Mouse (Mus musculus): Measurements from ENCODE around the gene Gm5751. TPM values are rescaled to one million over a fixed set of nuclear protein-coding genes. Genes with fewer than 3 reads are reported as not detected.
A peak's percentile ranks its signal among the peaks of the same experiment; 100 is the strongest.
"Not testable (repeated sequence)": the region's sequence is repeated elsewhere in the genome, so short reads cannot be mapped to it uniquely, and the experiment has no call there.

Gene Gm5751
- not detected in 2 replicates for polyA plus RNA-seq (2012; ENCODE audit: insufficient read depth, low replicate concordance)

GRCm38 (mm10) chrX:8873953-8874352 is at the start of gene Gm5751:
Gene Gm5751, plus strand, starts transcription at chrX:8874253.
- H3K27me3 ChIP-seq (replicated peaks); H3K4me1 ChIP-seq: not testable (repeated sequence)

GRCm38 (mm10) chrX:8832043-8832442 is 42.0 kb upstream of the Gm5751 start:
- Histone ChIP-seq H3K36me3 (replicated peaks; ENCODE audit: low read length) (no peaks in the 10 kb centered on the region), H3K4me3 (replicated peaks) (no peak overlapping the region), H3K4me1 (no peaks in the 10 kb centered on the region), H3K9me3 (no peaks in the 10 kb centered on the region), H3K27me3 (replicated peaks) (no peaks in the 10 kb centered on the region)
- TF ChIP-seq GATA1 (IDR thresholded peaks at IDR 0.05; ENCODE audit: borderline replicate concordance, low read length) (no peak), FLI1 (IDR thresholded peaks at IDR 0.05; ENCODE audit: low read length) (no peak)

More at GRCm38 (mm10) chrX:8873953-8874352, at the start of gene Gm5751:
- not testable (repeated sequence) for H3K36me3 ChIP-seq (replicated peaks; ENCODE audit: low read length); H3K4me3 ChIP-seq (replicated peaks); H3K9me3 ChIP-seq

GRCm38 (mm10) chrX:8843694-8844093 is 30.4 kb upstream of the Gm5751 start, which contains the start of gene Gm6592:
Gene Gm6592, plus strand, starts transcription at chrX:8843994.
- no peak for TF ChIP-seq GATA1 (IDR thresholded peaks at IDR 0.05; ENCODE audit: borderline replicate concordance, low read length)
- no peak for TF ChIP-seq FLI1 (IDR thresholded peaks at IDR 0.05; ENCODE audit: low read length)
- no peaks in the 10 kb centered on the region for H3K36me3 ChIP-seq (replicated peaks; ENCODE audit: low read length)
- no peak within 1 kb of the TSS for H3K4me3 ChIP-seq (replicated peaks)
- no peaks in the 10 kb centered on the region for H3K4me1 ChIP-seq
- 0 out of 2 replicates have a peak, but pooled peaks cover 5% of the 10 kb centered on the region for H3K9me3 ChIP-seq
- H3K27me3 ChIP-seq (replicated peaks): peaks cover 2% of the 10 kb centered on the region

GRCm38 (mm10) chrX:8852486-8852885 is 21.6 kb upstream of the Gm5751 start:
- Histone ChIP-seq H3K4me3 (replicated peaks) (no peak overlapping the region), H3K27me3 (replicated peaks) (peaks cover 2% of the 10 kb centered on the region), H3K4me1 (no peaks in the 10 kb centered on the region), H3K36me3 (replicated peaks; ENCODE audit: low read length) (no peaks in the 10 kb centered on the region), H3K9me3 (no peaks in the 10 kb centered on the region)
- TF ChIP-seq FLI1 (IDR thresholded peaks at IDR 0.05; ENCODE audit: low read length): no peak
- TF ChIP-seq GATA1 (IDR thresholded peaks at IDR 0.05; ENCODE audit: borderline replicate concordance, low read length): no peak

GRCm38 (mm10) chrX:8864331-8864730 is 9.7 kb upstream of the Gm5751 start:
- H3K36me3 ChIP-seq (replicated peaks; ENCODE audit: low read length); H3K9me3 ChIP-seq; H3K4me1 ChIP-seq; H3K27me3 ChIP-seq (replicated peaks); H3K4me3 ChIP-seq (replicated peaks): not testable (repeated sequence)

GRCm38 (mm10) chrX:8884336-8884735 is 10.3 kb downstream of the Gm5751 start:
- H3K4me1 ChIP-seq: no peaks in the 10 kb centered on the region
- H3K4me3 ChIP-seq (replicated peaks): no peak overlapping the region
- no peaks in the 10 kb centered on the region for H3K36me3 ChIP-seq (replicated peaks; ENCODE audit: low read length)
- no peaks in the 10 kb centered on the region for H3K9me3 ChIP-seq
- TF ChIP-seq FLI1 (IDR thresholded peaks at IDR 0.05; ENCODE audit: low read length) (no peak), GATA1 (IDR thresholded peaks at IDR 0.05; ENCODE audit: borderline replicate concordance, low read length) (no peak)
- no peaks in the 10 kb centered on the region for H3K27me3 ChIP-seq (replicated peaks)

- Histone ChIP-seq H3K9me3 (peaks cover 15% of the 10 kb centered on the region), H3K27me3 (replicated peaks) (peaks cover 42% of the 10 kb centered on the region), H3K4me3 (replicated peaks) (no peak overlapping the region), H3K36me3 (replicated peaks; ENCODE audit: low read length) (no peaks in the 10 kb centered on the region), H3K4me1 (peaks cover 7% of the 10 kb centered on the region)
- no peak for TF ChIP-seq GATA1 (IDR thresholded peaks at IDR 0.05; ENCODE audit: borderline replicate concordance, low read length)
- TF ChIP-seq FLI1 (IDR thresholded peaks at IDR 0.05; ENCODE audit: low read length): no peak
Observed at GRCm38 (mm10) chrX:8891975-8892342, 17.9 kb downstream of the Gm5751 start.

- TF ChIP-seq GATA1 (IDR thresholded peaks at IDR 0.05; ENCODE audit: borderline replicate concordance, low read length) (no peak), FLI1 (IDR thresholded peaks at IDR 0.05; ENCODE audit: low read length) (no peak)
- Histone ChIP-seq H3K4me3 (replicated peaks) (peak within 1 kb of the TSS; percentile 86), H3K36me3 (replicated peaks; ENCODE audit: low read length) (no peaks in the 10 kb centered on the region), H3K4me1 (peaks cover 7% of the 10 kb centered on the region), H3K9me3 (peaks cover 15% of the 10 kb centered on the region), H3K27me3 (replicated peaks) (peaks cover 42% of the 10 kb centered on the region)
Observed at GRCm38 (mm10) chrX:8892343-8893155, 18.5 kb downstream of the Gm5751 start, which contains the start of gene B630019K06Rik. Gene B630019K06Rik, plus strand, starts transcription at chrX:8892382.

- Histone ChIP-seq H3K4me3 (replicated peaks) (peak overlapping the region; percentile 86), H3K27me3 (replicated peaks) (peaks cover 42% of the 10 kb centered on the region), H3K36me3 (replicated peaks; ENCODE audit: low read length) (no peaks in the 10 kb centered on the region), H3K9me3 (peaks cover 15% of the 10 kb centered on the region), H3K4me1 (peaks cover 7% of the 10 kb centered on the region)
- TF ChIP-seq FLI1 (IDR thresholded peaks at IDR 0.05; ENCODE audit: low read length): no peak
- TF ChIP-seq GATA1 (IDR thresholded peaks at IDR 0.05; ENCODE audit: borderline replicate concordance, low read length): no peak
Observed at GRCm38 (mm10) chrX:8893182-8893651, 19.2 kb downstream of the Gm5751 start.

- H3K27me3 ChIP-seq (replicated peaks): peaks cover 2% of the 10 kb centered on the region
- TF ChIP-seq GATA1 (IDR thresholded peaks at IDR 0.05; ENCODE audit: borderline replicate concordance, low read length) (no peak), FLI1 (IDR thresholded peaks at IDR 0.05; ENCODE audit: low read length) (no peak)
- H3K36me3 ChIP-seq (replicated peaks; ENCODE audit: low read length): no peaks in the 10 kb centered on the region
- H3K4me3 ChIP-seq (replicated peaks): no peak overlapping the region
- H3K4me1 ChIP-seq: no peaks in the 10 kb centered on the region
- no peaks in the 10 kb centered on the region for H3K9me3 ChIP-seq
Observed at GRCm38 (mm10) chrX:8900823-8901222, 26.8 kb downstream of the Gm5751 start.

All from megakaryocyte, embryonic 14.5 days (primary cell).